Mouse (Mus musculus): ENCODE measurements at regions not wholly inside any gene's neighbourhood (a gene's known extent, or its start where the extent isn't known, plus 50 kb on each side); places are given as distances from the start of the nearest gene placed in this dataset.

GRCm38 (mm10) chr13:90584766-90585165 is 320.4 kb downstream of the Atp6ap1l start:
- no peaks in the 10 kb centered on the region for H3K36me3 ChIP-seq (ENCODE audit: control insufficient read depth, insufficient read depth, low read length)
- no peaks in the 10 kb centered on the region for H3K9me3 ChIP-seq (ENCODE audit: control insufficient read depth, low read length)
- H3K4me3 ChIP-seq (ENCODE audit: low read depth, low read length), result no peak overlapping the region
- no peak overlapping the region for H3K27ac ChIP-seq (ENCODE audit: low read depth, low read length)
- no peak for ATAC-seq (ENCODE audit: low read depth)
- H3K4me1 ChIP-seq (ENCODE audit: control insufficient read depth, insufficient read depth, low read length), result no peaks in the 10 kb centered on the region
- H3K27me3 ChIP-seq (ENCODE audit: control insufficient read depth, insufficient read depth, low read length), result no peaks in the 10 kb centered on the region
- H3K9ac ChIP-seq (replicated peaks; ENCODE audit: low read depth, low read length), result no peak overlapping the region
- WGBS, result 93% methylated on average over 2 of the region's 2 CpGs
- H3K4me2 ChIP-seq (ENCODE audit: low read depth, low read length), result no peak overlapping the region

GRCm38 (mm10) chr13:90575371-90575770 is 329.8 kb downstream of the Atp6ap1l start:
- ATAC-seq (ENCODE audit: low read depth), result no peak
- no peak overlapping the region for H3K4me2 ChIP-seq (ENCODE audit: low read depth, low read length)
- H3K9ac ChIP-seq (replicated peaks; ENCODE audit: low read depth, low read length), result no peak overlapping the region
- H3K27ac ChIP-seq (ENCODE audit: low read depth, low read length), result no peak overlapping the region
- H3K27me3 ChIP-seq (ENCODE audit: control insufficient read depth, insufficient read depth, low read length), result no peaks in the 10 kb centered on the region
- 85% methylated on average over 2 of the region's 2 CpGs for WGBS
- no peaks in the 10 kb centered on the region for H3K4me1 ChIP-seq (ENCODE audit: control insufficient read depth, insufficient read depth, low read length)
- no peak overlapping the region for H3K4me3 ChIP-seq (ENCODE audit: low read depth, low read length)
- H3K9me3 ChIP-seq (ENCODE audit: control insufficient read depth, low read length), result no peaks in the 10 kb centered on the region
- H3K36me3 ChIP-seq (ENCODE audit: control insufficient read depth, insufficient read depth, low read length), result no peaks in the 10 kb centered on the region

- ATAC-seq (ENCODE audit: low read depth), result no peak
- H3K27ac ChIP-seq (ENCODE audit: low read depth, low read length), result no peak overlapping the region
- no peaks in the 10 kb centered on the region for H3K4me1 ChIP-seq (ENCODE audit: control insufficient read depth, insufficient read depth, low read length)
- no peak overlapping the region for H3K9ac ChIP-seq (replicated peaks; ENCODE audit: low read depth, low read length)
- H3K27me3 ChIP-seq (ENCODE audit: control insufficient read depth, insufficient read depth, low read length), result no peaks in the 10 kb centered on the region
- no peak overlapping the region for H3K4me2 ChIP-seq (ENCODE audit: low read depth, low read length)
- no peak overlapping the region for H3K4me3 ChIP-seq (ENCODE audit: low read depth, low read length)
- H3K36me3 ChIP-seq (ENCODE audit: control insufficient read depth, insufficient read depth, low read length), result no peaks in the 10 kb centered on the region
- H3K9me3 ChIP-seq (ENCODE audit: control insufficient read depth, low read length), result no peaks in the 10 kb centered on the region
- 99% methylated on average over 2 of the region's 2 CpGs for WGBS
These were observed 332.6 kb downstream of the Atp6ap1l start for GRCm38 (mm10) chr13:90572580-90572979.

- no peak for ATAC-seq (ENCODE audit: low read depth)
- no peak overlapping the region for H3K4me3 ChIP-seq (ENCODE audit: low read depth, low read length)
- no peak overlapping the region for H3K27ac ChIP-seq (ENCODE audit: low read depth, low read length)
- H3K4me1 ChIP-seq (ENCODE audit: control insufficient read depth, insufficient read depth, low read length), result no peaks in the 10 kb centered on the region
- H3K27me3 ChIP-seq (ENCODE audit: control insufficient read depth, insufficient read depth, low read length), result no peaks in the 10 kb centered on the region
- no peaks in the 10 kb centered on the region for H3K36me3 ChIP-seq (ENCODE audit: control insufficient read depth, insufficient read depth, low read length)
- H3K9me3 ChIP-seq (ENCODE audit: control insufficient read depth, low read length), result no peaks in the 10 kb centered on the region
- H3K9ac ChIP-seq (replicated peaks; ENCODE audit: low read depth, low read length), result no peak overlapping the region
- H3K4me2 ChIP-seq (ENCODE audit: low read depth, low read length), result no peak overlapping the region
- WGBS, result 89% methylated on average over 1 of the region's 1 CpGs
These were observed 341.8 kb downstream of the Atp6ap1l start for GRCm38 (mm10) chr13:90563183-90563840.

GRCm38 (mm10) chr13:90560095-90560494 is 345.1 kb downstream of the Atp6ap1l start:
- Histone ChIP-seq H3K9me3 (ENCODE audit: control insufficient read depth, low read length) (no peaks in the 10 kb centered on the region), H3K4me2 (ENCODE audit: low read depth, low read length) (no peak overlapping the region), H3K27me3 (ENCODE audit: control insufficient read depth, insufficient read depth, low read length) (no peaks in the 10 kb centered on the region), H3K36me3 (ENCODE audit: control insufficient read depth, insufficient read depth, low read length) (no peaks in the 10 kb centered on the region), H3K4me1 (ENCODE audit: control insufficient read depth, insufficient read depth, low read length) (no peaks in the 10 kb centered on the region), H3K9ac (replicated peaks; ENCODE audit: low read depth, low read length) (no peak overlapping the region), H3K4me3 (ENCODE audit: low read depth, low read length) (no peak overlapping the region), H3K27ac (ENCODE audit: low read depth, low read length) (no peak overlapping the region)
- ATAC-seq (ENCODE audit: low read depth), result no peak
- 73% methylated on average over 1 of the region's 1 CpGs for WGBS

- Histone ChIP-seq H3K27ac (ENCODE audit: low read depth, low read length) (no peak overlapping the region), H3K4me1 (ENCODE audit: control insufficient read depth, insufficient read depth, low read length) (no peaks in the 10 kb centered on the region), H3K4me3 (ENCODE audit: low read depth, low read length) (no peak overlapping the region), H3K9ac (replicated peaks; ENCODE audit: low read depth, low read length) (no peak overlapping the region), H3K4me2 (ENCODE audit: low read depth, low read length) (no peak overlapping the region), H3K27me3 (ENCODE audit: control insufficient read depth, insufficient read depth, low read length) (no peaks in the 10 kb centered on the region), H3K36me3 (ENCODE audit: control insufficient read depth, insufficient read depth, low read length) (no peaks in the 10 kb centered on the region), H3K9me3 (ENCODE audit: control insufficient read depth, low read length) (no peaks in the 10 kb centered on the region)
- no peak for ATAC-seq (ENCODE audit: low read depth)
- 97% methylated on average over 2 of the region's 2 CpGs for WGBS
These were observed 345.7 kb downstream of the Atp6ap1l start for GRCm38 (mm10) chr13:90559481-90559880.

GRCm38 (mm10) chr13:90551166-90551565 is 354.0 kb downstream of the Atp6ap1l start:
- H3K4me3 ChIP-seq (ENCODE audit: low read depth, low read length), result no peak overlapping the region
- ATAC-seq (ENCODE audit: low read depth), result no peak
- no peaks in the 10 kb centered on the region for H3K4me1 ChIP-seq (ENCODE audit: control insufficient read depth, insufficient read depth, low read length)
- H3K9me3 ChIP-seq (ENCODE audit: control insufficient read depth, low read length), result no peaks in the 10 kb centered on the region
- H3K9ac ChIP-seq (replicated peaks; ENCODE audit: low read depth, low read length), result no peak overlapping the region
- no peaks in the 10 kb centered on the region for H3K36me3 ChIP-seq (ENCODE audit: control insufficient read depth, insufficient read depth, low read length)
- H3K27me3 ChIP-seq (ENCODE audit: control insufficient read depth, insufficient read depth, low read length), result no peaks in the 10 kb centered on the region
- H3K27ac ChIP-seq (ENCODE audit: low read depth, low read length), result no peak overlapping the region
- 86% methylated on average over 2 of the region's 2 CpGs for WGBS
- no peak overlapping the region for H3K4me2 ChIP-seq (ENCODE audit: low read depth, low read length)

- Histone ChIP-seq H3K4me1 (ENCODE audit: control insufficient read depth, insufficient read depth, low read length) (no peaks in the 10 kb centered on the region), H3K36me3 (ENCODE audit: control insufficient read depth, insufficient read depth, low read length) (no peaks in the 10 kb centered on the region), H3K4me2 (ENCODE audit: low read depth, low read length) (no peak overlapping the region), H3K4me3 (ENCODE audit: low read depth, low read length) (no peak overlapping the region), H3K9ac (replicated peaks; ENCODE audit: low read depth, low read length) (no peak overlapping the region), H3K9me3 (ENCODE audit: control insufficient read depth, low read length) (no peaks in the 10 kb centered on the region), H3K27ac (ENCODE audit: low read depth, low read length) (no peak overlapping the region), H3K27me3 (ENCODE audit: control insufficient read depth, insufficient read depth, low read length) (no peaks in the 10 kb centered on the region)
- no peak for ATAC-seq (ENCODE audit: low read depth)
- 84% methylated on average over 1 of the region's 1 CpGs for WGBS
These were observed 358.7 kb downstream of the Atp6ap1l start for GRCm38 (mm10) chr13:90546288-90547035.

- Histone ChIP-seq H3K9me3 (ENCODE audit: control insufficient read depth, low read length) (no peaks in the 10 kb centered on the region), H3K4me1 (ENCODE audit: control insufficient read depth, insufficient read depth, low read length) (no peaks in the 10 kb centered on the region), H3K27me3 (ENCODE audit: control insufficient read depth, insufficient read depth, low read length) (no peaks in the 10 kb centered on the region), H3K9ac (replicated peaks; ENCODE audit: low read depth, low read length) (no peak overlapping the region), H3K36me3 (ENCODE audit: control insufficient read depth, insufficient read depth, low read length) (no peaks in the 10 kb centered on the region), H3K4me2 (ENCODE audit: low read depth, low read length) (no peak overlapping the region), H3K4me3 (ENCODE audit: low read depth, low read length) (no peak overlapping the region), H3K27ac (ENCODE audit: low read depth, low read length) (no peak overlapping the region)
- ATAC-seq (ENCODE audit: low read depth), result no peak
These were observed 359.3 kb downstream of the Atp6ap1l start for GRCm38 (mm10) chr13:90545816-90546215.
